Mouse (Mus musculus) CH12.LX (cell line): ENCODE results near the gene Sgip1.

ENCODE experiments used
- POLR2A ChIP-seq: IDR thresholded peaks from 2 replicates; pipeline ENCODE4 v1.6.1; 2011; ENCODE audit warnings: low read depth, mild to moderate bottlenecking, improper control_type of control experiment, low read length
- TCF12 ChIP-seq: IDR thresholded peaks from 2 replicates; pipeline ENCODE4 v1.6.1; 2014; ENCODE audit warnings: low read depth, mild to moderate bottlenecking, inconsistent platforms, low read length, improper control_type of control experiment

DNA sequence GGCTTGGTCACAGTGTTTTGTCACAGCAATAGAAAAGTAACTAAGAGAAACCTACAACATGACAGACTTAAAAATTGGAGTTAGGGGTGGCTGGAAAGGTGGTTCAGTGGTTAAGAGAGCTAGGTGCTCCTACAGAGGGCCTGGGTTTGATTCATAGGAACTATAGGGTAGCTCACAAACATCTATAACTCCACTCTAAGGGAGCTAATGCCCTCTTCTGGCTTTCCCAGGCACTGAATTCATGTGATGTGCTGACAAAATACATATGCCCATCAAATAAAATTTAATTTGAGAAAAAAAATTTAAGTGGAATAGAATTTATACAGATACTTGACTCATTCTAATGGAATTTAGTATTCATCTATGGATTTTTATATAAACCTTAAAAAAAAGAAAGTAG is 25.6 kb upstream of the Sgip1 start:
- TF ChIP-seq POLR2A, result no peak
- no peak for TF ChIP-seq TCF12
